Mouse (Mus musculus) embryonic fibroblast, embryonic 13.5 days (primary cell): Measurements from ENCODE around the gene Usp6nl. TPM values are rescaled to one million over a fixed set of nuclear protein-coding genes. Genes with fewer than 3 reads are reported as not detected.

ENCODE experiments used
- H3K27ac ChIP-seq: 2 replicates; pipeline ENCODE4 v1.5.1; 2012; ENCODE audit warnings: low read length, control low read depth, inconsistent platforms; ENCODE audit not compliant: insufficient read depth
- H3K4me1 ChIP-seq: 2 replicates; pipeline ENCODE4 v1.6.1; 2011; ENCODE audit warnings: low read length; ENCODE audit not compliant: control insufficient read depth, insufficient read depth
- H3K4me3 ChIP-seq: 2 replicates; pipeline ENCODE4 v1.5.1; 2011; ENCODE audit warnings: mild to moderate bottlenecking, control low read depth, low read length; ENCODE audit not compliant: insufficient read depth
- CTCF ChIP-seq: IDR thresholded peaks from 2 replicates; pipeline ENCODE4 v1.5.1; 2011; ENCODE audit warnings: mild to moderate bottlenecking, control low read depth, low read length, moderate library complexity, borderline replicate concordance; ENCODE audit not compliant: insufficient read depth
- POLR2A ChIP-seq: IDR thresholded peaks from 2 replicates; pipeline ENCODE4 v1.6.1; 2011; ENCODE audit warnings: low read depth, mild to moderate bottlenecking, control low read depth, low read length, moderate library complexity
- polyA plus RNA-seq: library from polyadenylated mRNA; stranded (reverse); fragments of >200 nt; gene quantifications from 2 replicates; pipeline ENCODE4 v1.2.4, GENCODE M21; 2011; ENCODE audit warnings: low read depth; ENCODE audit not compliant: missing spikeins, insufficient read length

Gene Usp6nl
- polyA plus RNA-seq: 12.7 and 13.2 TPM in 2 replicates

- TF ChIP-seq CTCF: no peak
- TF ChIP-seq POLR2A: peak; percentile 51; the same call in 1 of the 2 replicates
- Histone ChIP-seq H3K27ac (peak within 1 kb of the TSS; percentile 74), H3K4me3 (peak within 1 kb of the TSS; percentile 60), H3K4me1 (peaks cover 4% of the 10 kb centered on the region)
Observed at GRCm38 (mm10) chr2:6322376-6322901, at the start of gene Usp6nl. Gene Usp6nl, plus strand, starts transcription at chr2:6322667.

- H3K27ac ChIP-seq: no peak overlapping the region
- no peaks in the 10 kb centered on the region for H3K4me1 ChIP-seq
- H3K4me3 ChIP-seq: no peak overlapping the region
- TF ChIP-seq CTCF (no peak), POLR2A (no peak)
Observed at GRCm38 (mm10) chr2:6273392-6273845, 49.0 kb upstream of the Usp6nl start.

- TF ChIP-seq POLR2A (no peak), CTCF (no peak)
- H3K27ac ChIP-seq: no peak overlapping the region
- H3K4me3 ChIP-seq: no peak overlapping the region
- no peaks in the 10 kb centered on the region for H3K4me1 ChIP-seq
Observed at GRCm38 (mm10) chr2:6278813-6279530, 43.5 kb upstream of the Usp6nl start.

- TF ChIP-seq CTCF (no peak), POLR2A (no peak)
- Histone ChIP-seq H3K4me3 (no peak overlapping the region), H3K4me1 (no peaks in the 10 kb centered on the region), H3K27ac (no peak overlapping the region)
Observed at GRCm38 (mm10) chr2:6279614-6280301, 42.7 kb upstream of the Usp6nl start.

- TF ChIP-seq CTCF: no peak
- no peak for TF ChIP-seq POLR2A
- Histone ChIP-seq H3K4me3 (no peak overlapping the region), H3K4me1 (no peaks in the 10 kb centered on the region), H3K27ac (no peak overlapping the region)
Observed at GRCm38 (mm10) chr2:6283569-6283968, 38.9 kb upstream of the Usp6nl start.

GRCm38 (mm10) chr2:6284784-6285183 is 37.7 kb upstream of the Usp6nl start:
- TF ChIP-seq POLR2A (no peak), CTCF (no peak)
- H3K27ac ChIP-seq: no peak overlapping the region
- H3K4me3 ChIP-seq: no peak overlapping the region

GRCm38 (mm10) chr2:6285794-6286193 is 36.7 kb upstream of the Usp6nl start:
- H3K4me3 ChIP-seq: no peak overlapping the region
- no peak overlapping the region for H3K27ac ChIP-seq
- TF ChIP-seq POLR2A (no peak), CTCF (no peak)
- no peaks in the 10 kb centered on the region for H3K4me1 ChIP-seq

More at GRCm38 (mm10) chr2:6284784-6285183, 37.7 kb upstream of the Usp6nl start:
- no peaks in the 10 kb centered on the region for H3K4me1 ChIP-seq

- TF ChIP-seq POLR2A (no peak), CTCF (no peak)
- H3K27ac ChIP-seq: no peak overlapping the region
Observed at GRCm38 (mm10) chr2:6293825-6294444, 28.5 kb upstream of the Usp6nl start.

GRCm38 (mm10) chr2:6294993-6295628 is 27.4 kb upstream of the Usp6nl start:
- no peak overlapping the region for H3K4me3 ChIP-seq
- no peak overlapping the region for H3K27ac ChIP-seq
- peaks cover 11% of the 10 kb centered on the region for H3K4me1 ChIP-seq
- TF ChIP-seq POLR2A (no peak), CTCF (no peak)

More at GRCm38 (mm10) chr2:6293825-6294444, 28.5 kb upstream of the Usp6nl start:
- peaks cover 11% of the 10 kb centered on the region for H3K4me1 ChIP-seq
- no peak overlapping the region for H3K4me3 ChIP-seq
